Mouse (Mus musculus) lung, adult 2 months (tissue): ENCODE results near the gene Trcg1.

Experiments used
- CTCF ChIP-seq: fragments of 200-500 bp; IDR thresholded peaks from 2 replicates; pipeline ENCODE4 v1.5.1; 2011; ENCODE audit warnings: mild to moderate bottlenecking, low read length, control low read depth; ENCODE audit not compliant: insufficient read depth
- POLR2A ChIP-seq: fragments of 200-500 bp; IDR thresholded peaks from 2 replicates; pipeline ENCODE4 v1.6.1; 2011; ENCODE audit warnings: low read depth, mild to moderate bottlenecking, control low read depth, low read length, borderline replicate concordance; ENCODE audit errors: extremely low read depth

- TF ChIP-seq CTCF (no peak), POLR2A (no peak)
These were observed at the start of gene Trcg1 for GRCm38 (mm10) chr9:57236256-57236655.
